Mouse (Mus musculus): ENCODE results near the gene Cldn5. TPM values are rescaled to one million over a fixed set of nuclear protein-coding genes. Genes with fewer than 3 reads are reported as not detected.

The Cldn5 gene
- 25.8 and 30.4 TPM in 2 replicates for polyA plus RNA-seq (2015; fragmentation: Nextera tagmentation; extraction: Ambion mirVana)

- Histone ChIP-seq H3K9ac (ENCODE audit: low read length) (peak within 1 kb of the TSS; percentile 58), H3K27me3 (ENCODE audit: control insufficient read depth, insufficient read depth, low read length) (peaks cover 42% of the 10 kb centered on the region)
- WGBS = 9% methylated on average over 19 of the region's 19 CpGs
Observed at GRCm38 (mm10) chr16:18776556-18777100, at the start of gene Cldn5. TSS of gene Cldn5 (plus strand) at chr16:18776847.

GRCm38 (mm10) chr16:18727536-18728499, 48.8 kb upstream of the Cldn5 start:
- Histone ChIP-seq H3K9me3 (replicated peaks; ENCODE audit: control insufficient read depth, low read length) (no peaks in the 10 kb centered on the region), H3K4me2 (ENCODE audit: low read depth, low read length) (no peak overlapping the region), H3K36me3 (ENCODE audit: control insufficient read depth, insufficient read depth, low read length) (no peaks in the 10 kb centered on the region), H3K27ac (ENCODE audit: low read length) (no peak overlapping the region), H3K27me3 (ENCODE audit: control insufficient read depth, insufficient read depth, low read length) (no peaks in the 10 kb centered on the region), H3K4me1 (ENCODE audit: control insufficient read depth, insufficient read depth, low read length) (no peaks in the 10 kb centered on the region), H3K9ac (ENCODE audit: low read length) (no peak overlapping the region), H3K4me3 (replicated peaks; ENCODE audit: low read length) (no peak overlapping the region)
- 73% methylated on average over 10 of the region's 10 CpGs for WGBS
- no peak for ATAC-seq (ENCODE audit: insufficient read depth, low FRiP score)

More at GRCm38 (mm10) chr16:18776556-18777100, at the start of gene Cldn5:
- Histone ChIP-seq H3K4me2 (ENCODE audit: low read depth, low read length) (peak within 1 kb of the TSS; percentile 64), H3K27ac (ENCODE audit: low read length) (peak within 1 kb of the TSS; percentile 2; the same call in 1 of the 2 replicates), H3K4me3 (replicated peaks; ENCODE audit: low read length) (peak within 1 kb of the TSS; percentile 47), H3K9me3 (replicated peaks; ENCODE audit: control insufficient read depth, low read length) (no peaks in the 10 kb centered on the region), H3K4me1 (ENCODE audit: control insufficient read depth, insufficient read depth, low read length) (no peaks in the 10 kb centered on the region), H3K36me3 (ENCODE audit: control insufficient read depth, insufficient read depth, low read length) (no peaks in the 10 kb centered on the region)
- ATAC-seq (ENCODE audit: insufficient read depth, low FRiP score) = peak; percentile 72

- Histone ChIP-seq H3K4me2 (ENCODE audit: low read depth, low read length) (no peak overlapping the region), H3K27ac (ENCODE audit: low read length) (no peak overlapping the region), H3K4me1 (ENCODE audit: control insufficient read depth, insufficient read depth, low read length) (no peaks in the 10 kb centered on the region), H3K27me3 (ENCODE audit: control insufficient read depth, insufficient read depth, low read length) (no peaks in the 10 kb centered on the region), H3K36me3 (ENCODE audit: control insufficient read depth, insufficient read depth, low read length) (no peaks in the 10 kb centered on the region), H3K4me3 (replicated peaks; ENCODE audit: low read length) (no peak overlapping the region), H3K9ac (ENCODE audit: low read length) (no peak overlapping the region), H3K9me3 (replicated peaks; ENCODE audit: control insufficient read depth, low read length) (no peaks in the 10 kb centered on the region)
- ATAC-seq (ENCODE audit: insufficient read depth, low FRiP score) = no peak
- 62% methylated on average over 5 of the region's 5 CpGs for WGBS
Observed at GRCm38 (mm10) chr16:18729185-18729584, 47.5 kb upstream of the Cldn5 start.

- H3K9me3 ChIP-seq (replicated peaks; ENCODE audit: control insufficient read depth, low read length) = no peaks in the 10 kb centered on the region
- H3K27me3 ChIP-seq (ENCODE audit: control insufficient read depth, insufficient read depth, low read length) = no peaks in the 10 kb centered on the region
- H3K27ac ChIP-seq (ENCODE audit: low read length) = no peak overlapping the region
- H3K4me2 ChIP-seq (ENCODE audit: low read depth, low read length) = no peak overlapping the region
- H3K36me3 ChIP-seq (ENCODE audit: control insufficient read depth, insufficient read depth, low read length) = no peaks in the 10 kb centered on the region
- ATAC-seq (ENCODE audit: insufficient read depth, low FRiP score) = no peak
- H3K4me3 ChIP-seq (replicated peaks; ENCODE audit: low read length) = no peak overlapping the region
- no peak overlapping the region for H3K9ac ChIP-seq (ENCODE audit: low read length)
- H3K4me1 ChIP-seq (ENCODE audit: control insufficient read depth, insufficient read depth, low read length) = no peaks in the 10 kb centered on the region
- 45% methylated on average over 3 of the region's 3 CpGs for WGBS
Observed at GRCm38 (mm10) chr16:18730640-18731039, 46.0 kb upstream of the Cldn5 start.

- no peak overlapping the region; the same call in 1 of the 2 replicates for H3K4me3 ChIP-seq (replicated peaks; ENCODE audit: low read length)
- 40% methylated on average over 20 of the region's 20 CpGs for WGBS
- no peak overlapping the region for H3K9ac ChIP-seq (ENCODE audit: low read length)
Observed at GRCm38 (mm10) chr16:18733100-18733956, 43.3 kb upstream of the Cldn5 start.

GRCm38 (mm10) chr16:18738303-18738702, 38.3 kb upstream of the Cldn5 start:
- Histone ChIP-seq H3K36me3 (ENCODE audit: control insufficient read depth, insufficient read depth, low read length) (no peaks in the 10 kb centered on the region), H3K9me3 (replicated peaks; ENCODE audit: control insufficient read depth, low read length) (no peaks in the 10 kb centered on the region), H3K9ac (ENCODE audit: low read length) (no peak overlapping the region), H3K4me1 (ENCODE audit: control insufficient read depth, insufficient read depth, low read length) (no peaks in the 10 kb centered on the region), H3K4me3 (replicated peaks; ENCODE audit: low read length) (no peak overlapping the region), H3K4me2 (ENCODE audit: low read depth, low read length) (no peak overlapping the region), H3K27ac (ENCODE audit: low read length) (no peak overlapping the region), H3K27me3 (ENCODE audit: control insufficient read depth, insufficient read depth, low read length) (no peaks in the 10 kb centered on the region)
- ATAC-seq (ENCODE audit: insufficient read depth, low FRiP score) = no peak

More at GRCm38 (mm10) chr16:18733100-18733956, 43.3 kb upstream of the Cldn5 start:
- H3K4me2 ChIP-seq (ENCODE audit: low read depth, low read length) = peak overlapping the region; percentile 33
- H3K36me3 ChIP-seq (ENCODE audit: control insufficient read depth, insufficient read depth, low read length) = no peaks in the 10 kb centered on the region
- H3K4me1 ChIP-seq (ENCODE audit: control insufficient read depth, insufficient read depth, low read length) = no peaks in the 10 kb centered on the region
- H3K27me3 ChIP-seq (ENCODE audit: control insufficient read depth, insufficient read depth, low read length) = no peaks in the 10 kb centered on the region
- peak; percentile 49; the same call in 1 of the 2 replicates for ATAC-seq (ENCODE audit: insufficient read depth, low FRiP score)
- no peak overlapping the region for H3K27ac ChIP-seq (ENCODE audit: low read length)
- no peaks in the 10 kb centered on the region for H3K9me3 ChIP-seq (replicated peaks; ENCODE audit: control insufficient read depth, low read length)

GRCm38 (mm10) chr16:18746268-18747122, 30.2 kb upstream of the Cldn5 start:
- 68% methylated on average over 20 of the region's 20 CpGs for WGBS
- ATAC-seq (ENCODE audit: insufficient read depth, low FRiP score) = no peak

GRCm38 (mm10) chr16:18751101-18751500, 25.5 kb upstream of the Cldn5 start:
- H3K4me3 ChIP-seq (replicated peaks; ENCODE audit: low read length) = no peak overlapping the region
- ATAC-seq (ENCODE audit: insufficient read depth, low FRiP score) = no peak
- no peaks in the 10 kb centered on the region for H3K27me3 ChIP-seq (ENCODE audit: control insufficient read depth, insufficient read depth, low read length)
- H3K9ac ChIP-seq (ENCODE audit: low read length) = no peak overlapping the region
- no peaks in the 10 kb centered on the region for H3K4me1 ChIP-seq (ENCODE audit: control insufficient read depth, insufficient read depth, low read length)
- H3K9me3 ChIP-seq (replicated peaks; ENCODE audit: control insufficient read depth, low read length) = no peaks in the 10 kb centered on the region
- no peak overlapping the region for H3K4me2 ChIP-seq (ENCODE audit: low read depth, low read length)
- no peaks in the 10 kb centered on the region for H3K36me3 ChIP-seq (ENCODE audit: control insufficient read depth, insufficient read depth, low read length)
- WGBS = 66% methylated on average over 11 of the region's 11 CpGs
- no peak overlapping the region for H3K27ac ChIP-seq (ENCODE audit: low read length)

More at GRCm38 (mm10) chr16:18746268-18747122, 30.2 kb upstream of the Cldn5 start:
- H3K4me3 ChIP-seq (replicated peaks; ENCODE audit: low read length) = no peak overlapping the region
- no peaks in the 10 kb centered on the region for H3K36me3 ChIP-seq (ENCODE audit: control insufficient read depth, insufficient read depth, low read length)
- no peaks in the 10 kb centered on the region for H3K4me1 ChIP-seq (ENCODE audit: control insufficient read depth, insufficient read depth, low read length)
- H3K9ac ChIP-seq (ENCODE audit: low read length) = no peak overlapping the region
- no peaks in the 10 kb centered on the region for H3K27me3 ChIP-seq (ENCODE audit: control insufficient read depth, insufficient read depth, low read length)
- no peak overlapping the region for H3K4me2 ChIP-seq (ENCODE audit: low read depth, low read length)
- H3K9me3 ChIP-seq (replicated peaks; ENCODE audit: control insufficient read depth, low read length) = no peaks in the 10 kb centered on the region
- H3K27ac ChIP-seq (ENCODE audit: low read length) = no peak overlapping the region

Data from stomach, embryonic 16.5 days (tissue).